Mouse (Mus musculus) B cell, adult 2 months (primary cell): ENCODE measurements around the gene Pdhx.

Experiments used
- DNase-seq, 2 experiments: peaks; one replicate each; pipeline ENCODE4 v3.0.0; 2022

Gene Pdhx

GRCm38 (mm10) chr2:102986964-102987707, 86.2 kb downstream of the Pdhx start:
- DNase-seq = no peak

GRCm38 (mm10) chr2:102986424-102986823, 86.9 kb downstream of the Pdhx start:
- DNase-seq = no peak

DNA sequence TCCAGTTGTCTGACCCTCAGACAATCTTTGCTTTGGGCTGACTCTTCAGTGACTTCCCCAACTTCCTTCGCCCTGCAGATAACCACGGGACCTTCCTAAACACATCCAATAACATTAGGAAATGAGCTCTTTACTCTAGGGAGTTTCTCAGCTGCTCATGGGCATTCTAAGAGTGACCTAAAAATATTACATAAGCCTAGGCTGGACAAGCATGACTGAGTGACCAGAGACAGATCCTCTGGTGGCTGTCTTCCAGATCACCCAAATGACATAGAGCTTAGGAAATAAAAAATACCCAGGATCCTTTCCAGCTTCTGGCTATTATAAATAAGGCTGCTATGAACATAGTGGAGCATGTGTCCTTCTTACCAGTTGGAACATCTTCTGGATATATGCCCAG, 90.5 kb downstream of the Pdhx start:
- DNase-seq = no peak

DNA sequence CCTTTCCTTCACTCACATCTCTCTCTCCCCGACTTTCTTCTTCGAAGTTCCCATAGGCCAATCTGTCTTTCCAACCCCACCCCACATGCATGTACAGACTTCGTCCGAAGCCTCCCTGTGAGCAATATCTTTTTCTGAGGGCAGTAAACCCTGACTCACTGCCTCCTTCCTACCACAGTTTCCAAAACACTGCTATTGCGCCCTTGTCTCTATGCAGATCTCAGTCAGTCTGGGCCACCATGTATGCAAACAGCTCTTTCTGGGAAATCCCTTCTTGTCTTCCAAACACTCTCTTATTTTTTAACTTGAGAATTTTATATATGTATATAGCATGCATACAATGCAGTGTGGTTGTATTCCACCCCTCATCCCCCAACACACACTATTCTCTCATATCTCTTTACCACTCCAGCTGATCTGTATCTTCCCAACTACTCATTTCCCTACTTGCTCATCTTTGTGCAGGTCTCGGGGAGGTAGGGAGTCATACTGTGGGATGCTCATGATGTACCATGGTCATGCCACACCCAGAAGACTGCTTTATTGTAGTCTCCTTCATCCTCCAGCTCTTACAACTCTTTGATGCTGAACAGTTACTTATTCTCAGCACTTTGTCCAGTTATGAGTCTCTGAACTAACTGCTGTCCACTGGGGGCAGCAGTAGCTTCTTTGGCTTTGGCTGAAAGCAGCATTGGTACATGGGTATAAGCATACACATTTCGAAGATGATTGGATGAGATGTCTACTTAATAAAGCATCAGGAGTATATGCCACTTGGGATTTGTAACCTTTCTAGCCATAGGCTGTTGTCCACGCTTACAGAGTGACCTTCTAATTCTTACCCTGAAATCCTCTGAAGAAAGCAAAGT, 91.6 kb downstream of the Pdhx start:
- DNase-seq = peak; percentile 31 to 36

DNA sequence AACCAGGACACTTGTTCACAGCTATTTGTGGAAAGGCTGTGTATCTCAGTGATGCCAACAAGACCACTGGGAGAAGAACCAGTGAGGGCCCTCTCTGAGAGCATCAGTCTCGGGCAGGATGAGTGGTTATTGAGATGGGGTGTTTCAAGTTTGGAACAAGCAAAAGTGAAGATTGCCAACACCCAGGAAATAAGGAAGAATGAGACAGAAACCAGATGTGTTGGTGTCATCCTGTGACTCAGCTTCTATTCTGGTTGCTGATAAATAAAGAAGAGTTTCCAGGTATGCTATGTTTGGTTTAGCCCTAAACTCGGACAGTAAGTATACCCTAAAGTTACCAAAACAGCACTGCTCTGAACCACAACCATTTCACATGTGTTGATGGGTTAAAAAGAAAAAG, 92.4 kb downstream of the Pdhx start:
- DNase-seq = no peak

GRCm38 (mm10) chr2:102979519-102979918, 93.8 kb downstream of the Pdhx start:
- DNase-seq = no peak

DNA sequence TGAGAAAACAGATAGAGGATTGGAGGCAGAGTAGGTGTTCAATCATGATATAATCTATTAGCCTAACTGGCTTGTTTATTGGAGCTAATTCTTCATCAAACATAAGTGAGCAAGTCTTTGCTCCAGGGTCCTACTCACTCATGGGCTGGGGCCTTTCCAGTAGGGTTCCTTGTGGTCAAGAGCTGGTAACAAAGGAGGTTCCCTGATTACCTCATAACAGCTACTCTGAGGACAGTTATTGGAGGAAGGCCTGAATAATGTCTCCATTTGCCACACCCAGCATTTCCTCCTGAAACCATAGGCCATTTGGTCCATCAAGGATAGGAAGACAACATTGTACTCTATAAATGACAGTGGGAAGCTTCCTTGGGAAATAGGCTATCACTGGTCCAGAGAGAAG, 94.2 kb downstream of the Pdhx start:
- no peak for DNase-seq

DNA sequence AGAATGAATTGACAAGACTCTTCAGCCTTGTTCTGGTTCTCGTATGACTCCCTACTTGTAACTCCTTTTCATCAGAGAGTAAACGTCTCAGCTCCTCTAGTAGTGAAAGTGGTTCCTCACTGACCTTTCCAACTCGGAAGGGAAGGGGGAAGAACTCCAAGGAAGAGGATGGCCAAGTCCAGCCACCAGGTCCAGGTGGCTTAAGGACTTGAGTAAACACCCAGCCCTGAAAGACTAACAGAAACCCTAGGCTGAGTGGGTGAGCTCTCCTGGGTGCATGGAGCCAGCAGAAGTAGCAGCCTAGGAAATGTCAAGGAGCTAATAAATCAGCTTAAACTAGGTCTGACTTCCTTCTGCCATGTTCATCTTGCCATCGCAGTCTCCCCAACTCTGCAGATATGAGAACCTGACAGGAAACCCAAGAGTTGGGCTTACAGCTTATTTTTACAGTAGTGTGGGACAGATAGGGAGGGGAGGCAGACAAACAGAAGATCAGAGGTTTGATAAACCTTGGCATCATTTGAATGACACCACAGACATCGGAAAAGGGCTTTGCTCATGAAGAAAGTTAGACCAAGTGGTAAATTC, 97.9 kb downstream of the Pdhx start:
- no peak for DNase-seq

- DNase-seq = peak; percentile 43 to 44
Measured at GRCm38 (mm10) chr2:102973115-102973514, 100.2 kb downstream of the Pdhx start.

DNA sequence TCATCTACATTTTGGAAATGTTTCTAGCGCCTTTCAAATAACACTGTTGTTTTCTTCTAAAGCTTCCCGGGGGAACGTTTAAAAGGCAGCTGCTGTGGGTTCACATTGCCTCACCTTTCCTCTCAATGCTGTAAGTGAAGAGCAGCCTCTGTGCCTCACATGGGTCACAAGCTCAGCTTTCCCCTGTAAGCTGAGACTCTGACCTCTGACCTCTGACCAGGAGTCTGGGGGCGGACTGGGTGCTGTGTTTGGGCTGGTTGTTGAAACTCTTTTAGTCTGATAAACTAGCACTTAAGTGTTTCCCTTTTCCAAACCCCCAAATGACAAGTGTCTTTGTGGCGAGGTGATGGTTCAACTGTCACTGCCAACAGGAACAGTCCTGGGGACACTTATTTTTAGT, 100.7 kb downstream of the Pdhx start:
- DNase-seq = no peak

GRCm38 (mm10) chr2:102971951-102972350, 101.4 kb downstream of the Pdhx start:
- DNase-seq = no peak
